Mouse (Mus musculus): Measurements from ENCODE around the gene Erfe.

The Erfe gene

GRCm38 (mm10) chr1:91366215-91367108 is at the start of gene Erfe:
Erfe (plus strand) TSS chr1:91366430.
- DNase-seq (ENCODE audit: low spot score in 2 of 2), result peak; percentile 38 to 41

DNA sequence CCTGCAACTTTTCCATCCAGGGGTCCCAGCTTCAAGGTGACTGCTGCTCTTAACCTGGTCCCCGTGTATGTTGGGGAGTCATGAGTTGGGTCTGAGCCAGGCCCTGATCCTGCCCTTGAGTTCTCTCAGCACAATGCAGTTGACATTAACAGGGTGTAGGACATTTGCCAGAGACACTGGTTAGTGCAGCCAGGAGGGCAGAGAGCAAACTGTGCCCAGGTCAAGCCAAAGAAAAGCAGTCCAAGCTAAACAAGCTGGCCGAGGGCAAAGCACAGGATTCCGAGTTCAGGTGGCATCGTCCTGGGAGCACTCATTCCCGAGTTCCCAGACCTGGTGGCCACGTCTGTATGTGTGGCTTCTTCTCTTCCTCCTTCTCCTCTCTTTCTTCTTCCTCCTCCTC is 48.6 kb upstream of the Erfe start:
- DNase-seq (ENCODE audit: low spot score in 2 of 2), result no peak

DNA sequence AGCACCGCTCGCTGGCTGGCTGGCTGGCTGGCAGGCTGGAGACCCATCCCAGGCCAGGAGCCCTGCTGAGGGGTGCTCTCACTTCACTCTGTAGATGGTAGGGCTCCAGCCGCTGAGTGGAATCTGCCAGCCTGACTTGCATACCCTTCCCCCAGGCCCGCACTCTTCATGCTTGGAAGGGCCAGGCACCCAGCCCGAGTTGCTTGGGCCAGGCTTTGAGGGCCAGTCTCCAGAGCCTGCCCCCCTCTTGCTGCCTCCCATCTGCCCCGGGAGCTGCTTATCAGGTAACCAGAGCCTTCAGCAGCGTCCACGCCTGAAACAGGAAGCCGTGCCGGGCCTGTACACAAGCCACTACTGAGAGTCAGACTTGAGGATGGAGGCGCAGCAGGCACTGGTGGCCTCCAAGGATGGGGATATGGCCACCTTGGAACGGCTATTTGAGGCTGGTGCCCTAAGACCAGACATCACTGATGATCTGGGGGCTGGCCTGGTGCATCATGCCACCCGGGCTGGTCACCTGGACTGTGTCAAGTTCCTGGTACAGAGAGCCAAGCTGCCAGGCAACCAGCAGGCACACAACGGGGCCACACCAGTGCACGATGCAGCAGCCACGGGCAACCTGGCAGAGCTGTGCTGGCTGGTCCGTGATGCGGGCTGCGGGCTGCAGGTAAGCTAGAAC is 44.3 kb upstream of the Erfe start, which contains the start of gene Espnl:
TSS of gene Espnl (plus strand) at position 316 of the 679 bp plus-strand sequence.
- DNase-seq (ENCODE audit: low spot score in 2 of 2), result peak in 1 of 2 experiments; percentile 8

- no peak for DNase-seq (ENCODE audit: low spot score in 2 of 2)
These were observed 41.6 kb upstream of the Erfe start for GRCm38 (mm10) chr1:91324646-91325045.

DNA sequence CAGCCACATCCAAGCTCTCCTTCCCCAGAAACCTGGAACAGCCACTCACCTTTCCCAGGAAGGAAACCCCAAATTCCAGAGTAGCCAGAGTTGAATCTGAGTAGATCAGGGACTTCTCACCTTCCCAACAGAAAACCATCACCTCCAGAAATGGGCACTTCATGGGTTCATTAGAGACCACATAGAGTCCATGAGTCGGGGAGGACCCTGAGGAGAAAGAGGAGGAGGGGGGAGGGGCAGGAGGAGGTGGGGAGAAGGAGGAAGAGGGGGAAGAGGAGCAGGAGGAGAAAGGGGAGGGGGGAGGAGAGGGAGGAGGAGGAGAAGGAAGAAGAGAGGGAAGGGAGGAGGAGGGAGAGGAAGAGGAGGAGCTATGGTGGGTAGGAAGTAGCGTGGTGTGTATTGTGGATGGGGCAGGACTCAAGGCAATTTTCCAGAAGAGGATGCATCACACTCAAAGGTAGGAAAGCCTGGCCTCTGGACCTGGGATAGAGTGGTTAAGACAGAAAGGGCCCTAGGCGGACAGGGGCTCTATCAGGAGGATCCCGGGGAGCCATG is 40.7 kb upstream of the Erfe start:
- DNase-seq (ENCODE audit: low spot score in 2 of 2), result no peak

- DNase-seq (ENCODE audit: low spot score in 2 of 2), result no peak
These were observed 34.1 kb upstream of the Erfe start for GRCm38 (mm10) chr1:91332102-91332501.

- DNase-seq (ENCODE audit: low spot score in 2 of 2), result no peak
These were observed 32.6 kb upstream of the Erfe start for GRCm38 (mm10) chr1:91333582-91333981.

GRCm38 (mm10) chr1:91337355-91337754 is 28.9 kb upstream of the Erfe start:
- no peak for DNase-seq (ENCODE audit: low spot score in 2 of 2)

DNA sequence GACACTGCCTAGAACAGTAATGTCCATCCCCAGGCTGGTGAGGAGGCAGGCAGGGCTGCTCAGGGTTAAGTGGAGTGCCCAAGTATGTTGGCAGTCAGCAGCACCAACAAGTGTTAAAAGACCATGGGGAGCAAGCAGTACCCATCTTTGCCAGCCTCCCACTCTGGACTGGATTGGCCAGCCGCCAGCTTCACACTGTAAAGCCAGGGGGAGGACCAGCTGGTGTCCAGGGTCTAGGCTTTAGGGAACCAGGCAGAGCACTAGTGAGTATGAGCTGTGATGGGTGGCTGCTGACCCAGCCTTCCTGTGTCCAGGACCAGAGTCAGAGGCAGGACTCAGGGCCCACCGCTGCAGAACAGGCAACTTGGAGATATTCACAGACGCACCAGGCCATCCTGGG is 22.2 kb upstream of the Erfe start:
- no peak for DNase-seq (ENCODE audit: low spot score in 2 of 2)

DNA sequence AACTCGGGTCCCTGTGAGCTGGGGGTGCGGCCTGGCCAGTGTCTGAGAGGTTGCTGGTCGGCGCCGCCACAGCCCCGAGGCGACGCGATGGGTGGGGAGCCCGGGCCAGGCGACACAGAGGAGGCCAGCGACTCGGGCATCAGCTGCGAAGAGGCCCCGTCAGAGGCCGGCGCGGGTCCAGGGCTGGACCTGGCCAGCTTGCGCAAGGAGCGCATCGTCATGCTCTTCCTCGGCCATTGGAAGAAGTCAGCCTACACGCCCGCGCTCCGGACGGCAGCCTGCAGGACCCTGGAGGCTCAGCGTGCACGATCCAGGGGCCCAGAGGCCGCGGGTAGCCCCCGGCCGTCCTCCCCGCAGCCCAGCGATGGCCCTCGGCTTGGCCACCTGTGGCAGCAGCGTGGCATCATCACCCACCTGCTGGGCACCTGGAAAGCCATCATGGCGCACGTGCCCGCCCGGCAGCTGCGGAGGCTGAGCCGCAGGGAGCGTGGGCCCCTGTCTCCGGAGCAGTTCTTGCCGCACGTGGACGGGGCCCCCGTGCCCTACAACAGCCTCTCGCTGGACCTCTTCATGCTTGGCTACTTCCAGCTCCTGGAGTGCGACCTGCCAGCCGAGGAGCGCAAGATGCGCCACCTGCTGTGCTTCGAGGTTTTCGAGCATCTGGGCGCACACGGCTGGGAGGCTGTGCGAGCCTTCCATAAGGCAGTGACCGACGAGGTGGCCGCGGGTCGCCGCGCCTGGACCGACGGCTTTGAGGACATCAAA is 21.1 kb upstream of the Erfe start:
- no peak for DNase-seq (ENCODE audit: low spot score in 2 of 2)

- DNase-seq (ENCODE audit: low spot score in 2 of 2), result peak; percentile 25 to 44
These were observed 19.3 kb upstream of the Erfe start for GRCm38 (mm10) chr1:91346892-91347291.

GRCm38 (mm10) chr1:91350841-91351240 is 15.4 kb upstream of the Erfe start, which contains the start of gene Klhl30:
Klhl30 (plus strand) TSS chr1:91351016.
- DNase-seq (ENCODE audit: low spot score in 2 of 2), result peak; percentile 29 to 50

DNA sequence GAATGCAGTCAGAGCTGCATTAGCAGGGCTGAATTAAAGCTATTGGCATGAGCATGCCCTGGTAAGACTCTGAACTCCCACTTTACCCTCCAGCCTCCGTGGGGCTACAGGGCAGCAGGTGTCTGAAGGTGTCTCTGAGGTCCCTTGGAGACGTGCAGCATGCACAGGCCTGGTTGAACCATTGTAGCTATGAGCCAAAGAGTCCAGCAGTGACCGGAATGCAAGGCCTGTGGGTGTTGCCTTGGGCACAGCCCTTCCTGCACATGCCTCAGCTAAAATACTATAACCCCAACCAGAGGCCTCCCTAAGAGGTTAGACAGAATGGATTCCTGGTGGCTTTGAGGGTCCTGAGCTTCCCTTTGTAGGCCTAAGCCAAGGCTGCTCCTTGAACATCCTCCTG is 15.0 kb upstream of the Erfe start:
- DNase-seq (ENCODE audit: low spot score in 2 of 2), result no peak

GRCm38 (mm10) chr1:91352277-91352676 is 14.0 kb upstream of the Erfe start:
- no peak for DNase-seq (ENCODE audit: low spot score in 2 of 2)

- DNase-seq (ENCODE audit: low spot score in 2 of 2), result no peak
These were observed 10.1 kb upstream of the Erfe start for GRCm38 (mm10) chr1:91356105-91356504.

- no peak for DNase-seq (ENCODE audit: low spot score in 2 of 2)
These were observed 4.1 kb upstream of the Erfe start for GRCm38 (mm10) chr1:91362113-91362512.

DNA sequence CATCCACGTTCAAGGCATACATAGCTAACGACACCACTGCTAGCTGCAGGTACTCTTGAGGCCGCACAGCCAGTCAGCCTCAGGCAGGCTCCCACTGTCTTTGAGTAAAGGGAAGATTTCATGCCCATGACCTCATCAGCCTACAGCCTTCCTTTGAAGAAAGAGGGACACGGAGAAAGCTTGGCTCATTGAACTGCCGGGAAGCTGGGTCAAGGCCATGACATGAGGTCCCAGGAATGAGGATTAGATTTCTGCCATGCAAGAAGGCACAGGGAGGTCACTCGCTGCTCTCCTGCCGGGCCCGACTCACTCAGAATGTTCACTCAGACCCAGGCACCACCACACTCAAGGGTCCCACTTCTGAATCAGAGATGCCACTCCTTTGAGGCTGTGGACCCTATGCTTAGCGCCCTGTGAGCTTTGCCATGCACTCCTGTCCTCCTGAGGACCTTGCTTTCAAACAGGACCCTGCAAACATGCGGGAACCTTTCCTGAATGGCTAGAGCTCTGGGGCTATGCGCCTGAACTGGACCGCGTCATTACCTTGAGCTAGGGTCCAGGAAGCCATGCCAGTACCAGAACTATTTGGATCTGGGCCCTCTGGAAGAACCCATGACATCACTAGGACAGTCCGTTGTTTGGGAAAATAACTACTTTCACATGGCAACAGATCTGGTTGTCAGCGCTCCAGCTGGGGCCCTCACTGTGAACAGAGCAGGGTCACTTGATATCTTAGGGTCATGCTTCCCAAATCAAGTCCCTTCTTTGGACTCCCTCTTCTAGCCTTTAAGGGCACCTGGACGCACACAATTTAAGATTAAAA is 1.2 kb upstream of the Erfe start:
- DNase-seq (ENCODE audit: low spot score in 2 of 2), result no peak

- DNase-seq (ENCODE audit: low spot score in 2 of 2), result no peak
These were observed 415 bp upstream of the Erfe start for GRCm38 (mm10) chr1:91365816-91366214.

GRCm38 (mm10) chr1:91367295-91367694 is 1.1 kb downstream of the Erfe start:
- no peak for DNase-seq (ENCODE audit: low spot score in 2 of 2)

DNA sequence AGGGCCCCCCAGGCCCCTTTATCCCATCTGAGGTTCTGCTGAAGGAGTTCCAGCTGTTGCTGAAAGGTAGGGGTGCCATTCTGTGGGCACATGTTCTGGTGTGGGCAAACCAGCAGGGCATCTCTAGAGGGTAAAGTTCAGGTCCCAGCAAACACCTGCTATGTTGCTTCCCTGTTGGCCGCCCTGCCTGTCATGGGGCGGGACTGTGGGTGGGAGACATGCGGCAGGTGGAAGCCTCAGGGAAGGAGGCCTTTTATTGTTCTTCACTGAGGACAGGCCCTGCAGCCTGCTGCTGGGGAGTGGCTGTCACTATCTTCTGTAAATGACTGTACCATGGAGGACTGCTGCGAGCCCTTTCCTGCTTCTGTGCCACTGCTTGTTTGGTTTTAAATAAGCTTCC is 3.2 kb downstream of the Erfe start:
- DNase-seq (ENCODE audit: low spot score in 2 of 2), result no peak

GRCm38 (mm10) chr1:91370055-91370454 is 3.8 kb downstream of the Erfe start:
- no peak for DNase-seq (ENCODE audit: low spot score in 2 of 2)
